In genomic region chr5:111175410-111175809, GRCm38 (mm10) we compare ENCODE assay signal across 13 mouse cellular contexts.
DNase-seq lines count a peak whose midpoint lies in the region; ATAC-seq and TF ChIP-seq lines count a peak whose summit lies in the region.
"Had no signal": no experiment of that assay in that cellular context is flagged by ENCODE, and none has a peak within 500 bp of the region (broad histone marks: within the 10 kb centered on the region; RNA-seq: fewer than 3 reads in every experiment).

No protein-coding gene starts in this region.

- H3K4me1 ChIP-seq in hindbrain, embryonic 12.5 days, result peaks cover 63% of the 10 kb centered on the region
- peaks cover 53% of the 10 kb centered on the region for H3K4me1 ChIP-seq in hindbrain, embryonic 10.5 days (replicated peaks)
- peaks cover 49% of the 10 kb centered on the region for H3K4me1 ChIP-seq in forebrain, embryonic 16.5 days (replicated peaks; ENCODE audit: control insufficient read depth, insufficient read depth, low read length)
- H3K4me1 ChIP-seq in hindbrain, postnatal 0 days (ENCODE audit: insufficient read depth, low read length), result peaks cover 21% of the 10 kb centered on the region; the same call in 1 of the 2 replicates
- H3K4me1 ChIP-seq in cerebellum, adult 2 months (ENCODE audit: control insufficient read depth, insufficient read depth, low read length), result 0 out of 2 replicates have a peak, but pooled peaks cover 2% of the 10 kb centered on the region
- H3K4me1 ChIP-seq in liver, embryonic 11.5 days (replicated peaks; ENCODE audit: control insufficient read depth, insufficient read depth, low read length), result no peaks in the 10 kb centered on the region
- H3K4me1 ChIP-seq: liver, embryonic 15.5 days had no signal

- no peaks in the 10 kb centered on the region for H3K27me3 ChIP-seq in hindbrain, embryonic 12.5 days
- H3K27me3 ChIP-seq in hindbrain, embryonic 10.5 days (ENCODE audit: insufficient read depth, poor library complexity, severe bottlenecking), result 0 out of 2 replicates have a peak, but pooled peaks cover 2% of the 10 kb centered on the region
- no peaks in the 10 kb centered on the region for H3K27me3 ChIP-seq in forebrain, embryonic 16.5 days (replicated peaks; ENCODE audit: control insufficient read depth, insufficient read depth, low read length)
- H3K27me3 ChIP-seq in hindbrain, postnatal 0 days (ENCODE audit: insufficient read depth, low read length), result no peaks in the 10 kb centered on the region
- H3K27me3 ChIP-seq in cerebellum, adult 2 months (ENCODE audit: control insufficient read depth, insufficient read depth, low read length), result no peaks in the 10 kb centered on the region
- H3K27me3 ChIP-seq in liver, embryonic 11.5 days (replicated peaks; ENCODE audit: control insufficient read depth, insufficient read depth, low read length), result no peaks in the 10 kb centered on the region
- H3K27me3 ChIP-seq: liver, embryonic 15.5 days; stomach, embryonic 15.5 days had no signal

- peak; percentile 1; the same call in 1 of the 2 replicates for TF ChIP-seq CTCF in hindbrain, postnatal 0 days (IDR thresholded peaks at IDR 0.05; ENCODE audit: low read depth)
- no peak for TF ChIP-seq CTCF in cerebellum, adult 2 months (IDR thresholded peaks at IDR 0.05; ENCODE audit: borderline replicate concordance, insufficient read depth, low read depth, low read length)

- peak overlapping the region; percentile 58 for H3K27ac ChIP-seq in hindbrain, embryonic 12.5 days
- no peak overlapping the region for H3K27ac ChIP-seq in hindbrain, embryonic 10.5 days
- no peak overlapping the region for H3K27ac ChIP-seq in forebrain, embryonic 16.5 days (ENCODE audit: low read length)
- no peak overlapping the region for H3K27ac ChIP-seq in hindbrain, postnatal 0 days
- H3K27ac ChIP-seq in cerebellum, adult 2 months (ENCODE audit: insufficient read depth, low read length), result no peak overlapping the region
- no peak overlapping the region for H3K27ac ChIP-seq in liver, embryonic 11.5 days (ENCODE audit: low read depth, low read length)
- H3K27ac ChIP-seq: heart, embryonic 10.5 days; liver, embryonic 15.5 days; stomach, embryonic 15.5 days had no signal

- H3K4me3 ChIP-seq in hindbrain, embryonic 12.5 days, result no peak overlapping the region
- H3K4me3 ChIP-seq in hindbrain, embryonic 10.5 days, result no peak overlapping the region
- H3K4me3 ChIP-seq in forebrain, embryonic 16.5 days (replicated peaks; ENCODE audit: low read length), result no peak overlapping the region
- no peak overlapping the region for H3K4me3 ChIP-seq in hindbrain, postnatal 0 days (ENCODE audit: low read length)
- no peak overlapping the region for H3K4me3 ChIP-seq in cerebellum, adult 2 months (replicated peaks; ENCODE audit: insufficient read depth, low read depth, low read length)
- no peak overlapping the region for H3K4me3 ChIP-seq in liver, embryonic 11.5 days (ENCODE audit: low read depth, low read length)
- H3K4me3 ChIP-seq: heart, embryonic 10.5 days; liver, embryonic 15.5 days; stomach, embryonic 15.5 days had no signal

- no peak for DNase-seq in hindbrain, embryonic 10.5 days (ENCODE audit: low spot score)
- no peak for DNase-seq in hindbrain, postnatal 0 days (ENCODE audit: low spot score)
- DNase-seq in mesoderm, embryonic 11.5 days (ENCODE audit: low read depth, low spot score), result peak; percentile 62
- DNase-seq in cerebellum, adult 2 months, result no peak
- DNase-seq in adrenal gland, adult 8-10 months, result no peak
- no peak for DNase-seq in liver, embryonic 11.5 days (ENCODE audit: low spot score)
- DNase-seq: cerebellum, postnatal 25 days; thymus, postnatal 4 days had no signal

- no peaks in the 10 kb centered on the region for H3K9me3 ChIP-seq in hindbrain, embryonic 12.5 days (replicated peaks)
- no peaks in the 10 kb centered on the region for H3K9me3 ChIP-seq in hindbrain, embryonic 10.5 days
- no peaks in the 10 kb centered on the region for H3K9me3 ChIP-seq in forebrain, embryonic 16.5 days (ENCODE audit: control insufficient read depth, low read length)
- no peaks in the 10 kb centered on the region for H3K9me3 ChIP-seq in hindbrain, postnatal 0 days (ENCODE audit: low read length)
- no peaks in the 10 kb centered on the region for H3K9me3 ChIP-seq in liver, embryonic 11.5 days (ENCODE audit: control insufficient read depth, low read length)
- H3K9me3 ChIP-seq: heart, embryonic 10.5 days; liver, embryonic 15.5 days; stomach, embryonic 15.5 days had no signal

- H3K9ac ChIP-seq in hindbrain, embryonic 12.5 days, result 0 out of 2 replicates have a peak overlapping the region, but pooled peaks have one; percentile 23
- H3K9ac ChIP-seq in forebrain, embryonic 16.5 days (replicated peaks; ENCODE audit: low read depth, low read length), result 0 out of 2 replicates have a peak overlapping the region, but pooled peaks have one; percentile 7
- no peak overlapping the region for H3K9ac ChIP-seq in hindbrain, postnatal 0 days (replicated peaks; ENCODE audit: low read length)
- H3K9ac ChIP-seq in liver, embryonic 11.5 days (ENCODE audit: low read depth, low read length), result no peak overlapping the region
- H3K9ac ChIP-seq: liver, embryonic 15.5 days; stomach, embryonic 15.5 days had no signal

- H3K36me3 ChIP-seq in hindbrain, embryonic 12.5 days, result no peaks in the 10 kb centered on the region
- no peaks in the 10 kb centered on the region for H3K36me3 ChIP-seq in hindbrain, embryonic 10.5 days
- H3K36me3 ChIP-seq in forebrain, embryonic 16.5 days (ENCODE audit: control insufficient read depth, insufficient read depth), result no peaks in the 10 kb centered on the region
- H3K36me3 ChIP-seq in hindbrain, postnatal 0 days (ENCODE audit: insufficient read depth, low read length), result no peaks in the 10 kb centered on the region
- no peaks in the 10 kb centered on the region for H3K36me3 ChIP-seq in liver, embryonic 11.5 days (ENCODE audit: control insufficient read depth, insufficient read depth, low read length)
- H3K36me3 ChIP-seq: heart, embryonic 10.5 days; liver, embryonic 15.5 days; stomach, embryonic 15.5 days had no signal

- H3K4me2 ChIP-seq in hindbrain, embryonic 12.5 days (replicated peaks), result no peak overlapping the region
- H3K4me2 ChIP-seq in forebrain, embryonic 16.5 days (ENCODE audit: low read length), result 0 out of 2 replicates have a peak overlapping the region, but pooled peaks have one; percentile 5
- H3K4me2 ChIP-seq in hindbrain, postnatal 0 days (ENCODE audit: low read depth, low read length), result no peak overlapping the region
- H3K4me2 ChIP-seq in liver, embryonic 11.5 days, result no peak overlapping the region
- H3K4me2 ChIP-seq: liver, embryonic 15.5 days; stomach, embryonic 15.5 days had no signal

- no peak for ATAC-seq in hindbrain, embryonic 12.5 days (ENCODE audit: low FRiP score)
- ATAC-seq in forebrain, embryonic 16.5 days, result no peak
- no peak for ATAC-seq in hindbrain, postnatal 0 days
- ATAC-seq in liver, embryonic 11.5 days (replicated peaks; ENCODE audit: low FRiP score), result no peak

- WGBS in hindbrain, embryonic 12.5 days, result 68% methylated on average over 12 of the region's 12 CpGs
- WGBS in hindbrain, embryonic 10.5 days, result 77% methylated on average over 12 of the region's 12 CpGs
- 58% methylated on average over 12 of the region's 12 CpGs for WGBS in forebrain, embryonic 16.5 days
- 53% methylated on average over 12 of the region's 12 CpGs for WGBS in hindbrain, postnatal 0 days
- 58% methylated on average over 12 of the region's 12 CpGs for WGBS in cerebellum, adult 2 months
- WGBS in liver, embryonic 11.5 days, result 69% methylated on average over 12 of the region's 12 CpGs

- TF ChIP-seq POLR2A in cerebellum, adult 2 months (IDR thresholded peaks at IDR 0.05; ENCODE audit: borderline replicate concordance, insufficient read depth, low read length), result no peak

Comparison
In these comparisons a context has a peak if more than half of its experiments do, and no peak if none do; other contexts are left out.
1. H3K9ac ChIP-seq: peak in hindbrain, embryonic 12.5 days (single experiment) and forebrain, embryonic 16.5 days (single experiment); none in hindbrain, postnatal 0 days (single experiment) and liver, embryonic 11.5 days (single experiment).